Mouse (Mus musculus) limb, embryonic 11.5 days (tissue): ENCODE measurements around the gene Gm28035. TPM values are rescaled to one million over a fixed set of nuclear protein-coding genes. Genes with fewer than 3 reads are reported as not detected.

Experiments used
- ATAC-seq: fragments of 200-750 bp; cut with Nextera tagmentation; 2 replicates; pipeline ENCODE4 v1.8.0; 2017; ENCODE audit warnings: low read depth; ENCODE audit not compliant: insufficient number of reproducible peaks, low FRiP score, low TSS enrichment
- DNase-seq: peaks from one replicate; pipeline ENCODE4 v3.0.0-alpha.2; 2015; ENCODE audit warnings: low spot score
- H3K27ac ChIP-seq: fragments of 300-500 bp; sonication (generic); replicated peaks from 2 replicates; pipeline ENCODE4 v1.5.1; 2014; ENCODE audit warnings: low read depth, mild to moderate bottlenecking, low read length
- H3K27me3 ChIP-seq: fragments of 300-500 bp; sonication (generic); 2 replicates; pipeline ENCODE4 v1.6.1; 2014; ENCODE audit warnings: mild to moderate bottlenecking, low read length, mixed read lengths; ENCODE audit not compliant: control insufficient read depth, insufficient read depth
- H3K36me3 ChIP-seq: fragments of 300-500 bp; sonication (generic); 2 replicates; pipeline ENCODE4 v1.6.1; 2014; ENCODE audit warnings: mild to moderate bottlenecking, low read length, moderate library complexity, mixed read lengths; ENCODE audit not compliant: control insufficient read depth, insufficient read depth
- H3K4me1 ChIP-seq: fragments of 300-500 bp; sonication (generic); 2 replicates; pipeline ENCODE4 v1.6.1; 2014; ENCODE audit warnings: low read length, mixed read lengths; ENCODE audit not compliant: control insufficient read depth, insufficient read depth
- H3K4me2 ChIP-seq: fragments of 300-500 bp; sonication (generic); 2 replicates; pipeline ENCODE4 v1.6.1; 2014; ENCODE audit warnings: low read depth, mild to moderate bottlenecking, moderate library complexity; ENCODE audit not compliant: severe bottlenecking
- H3K4me3 ChIP-seq: fragments of 300-500 bp; sonication (generic); 2 replicates; pipeline ENCODE4 v1.5.1; 2014; ENCODE audit warnings: low read depth, low read length
- H3K9ac ChIP-seq: fragments of 300-500 bp; sonication (generic); 2 replicates; pipeline ENCODE4 v1.6.1; 2014; ENCODE audit warnings: mild to moderate bottlenecking, low read length
- H3K9me3 ChIP-seq: fragments of 300-500 bp; sonication (generic); 2 replicates; pipeline ENCODE4 v1.6.1; 2016; ENCODE audit warnings: low read length; ENCODE audit not compliant: control insufficient read depth
- WGBS: fragments of 180-500 bp; shearing (Covaris S2); extraction: QIAGEN DNeasy Blood & Tissue Kit; methylation state at CpG from one replicate; pipeline ENCODE4 v1.1.7; 2014; 5-methylcytosine and 5-hydroxymethylcytosine counted together
- polyA plus RNA-seq: library from polyadenylated mRNA; unstranded; fragments of >200 nt; fragmentation: Nextera tagmentation; extraction: Ambion mirVana; gene quantifications from 2 replicates; pipeline ENCODE4 v1.2.1, GENCODE M21; 2014

The Gm28035 gene
- polyA plus RNA-seq, 1 experiment from 2014 or later = 0.09 TPM

GRCm38 (mm10) chr2:30253809-30254208 is 13.4 kb downstream of the Gm28035 start:
- Histone ChIP-seq H3K36me3 (peaks cover 24% of the 10 kb centered on the region), H3K4me2 (no peak overlapping the region), H3K9ac (no peak overlapping the region), H3K4me1 (peaks cover 6% of the 10 kb centered on the region; the same call in 1 of the 2 replicates), H3K4me3 (no peak overlapping the region), H3K27me3 (no peaks in the 10 kb centered on the region), H3K27ac (no peak overlapping the region), H3K9me3 (no peaks in the 10 kb centered on the region)
- ATAC-seq = no peak
- 88% methylated on average over 5 of the region's 5 CpGs for WGBS
- DNase-seq = no peak

- 97% methylated on average over 42 of the region's 42 CpGs for WGBS
- no peak overlapping the region for H3K27ac ChIP-seq
- H3K36me3 ChIP-seq = peaks cover 29% of the 10 kb centered on the region
- no peak overlapping the region for H3K4me3 ChIP-seq
- DNase-seq (no peak), ATAC-seq (no peak)
- H3K9ac ChIP-seq = no peak overlapping the region
- no peaks in the 10 kb centered on the region for H3K27me3 ChIP-seq
- no peaks in the 10 kb centered on the region for H3K9me3 ChIP-seq
- H3K4me1 ChIP-seq = peaks cover 6% of the 10 kb centered on the region; the same call in 1 of the 2 replicates
- H3K4me2 ChIP-seq = no peak overlapping the region
Measured at GRCm38 (mm10) chr2:30255631-30256395, 15.4 kb downstream of the Gm28035 start.

- WGBS = 97% methylated on average over 30 of the region's 30 CpGs
- ATAC-seq = no peak
Measured at GRCm38 (mm10) chr2:30256616-30257350, 16.4 kb downstream of the Gm28035 start.

GRCm38 (mm10) chr2:30257699-30258460 is 17.5 kb downstream of the Gm28035 start:
- Histone ChIP-seq H3K36me3 (peaks cover 34% of the 10 kb centered on the region), H3K4me1 (0 out of 2 replicates have a peak, but pooled peaks cover 2% of the 10 kb centered on the region), H3K9ac (no peak overlapping the region), H3K27me3 (no peaks in the 10 kb centered on the region), H3K27ac (no peak overlapping the region), H3K9me3 (no peaks in the 10 kb centered on the region), H3K4me2 (no peak overlapping the region), H3K4me3 (no peak overlapping the region)
- ATAC-seq (no peak), DNase-seq (no peak)
- WGBS = 89% methylated on average over 7 of the region's 7 CpGs

More at GRCm38 (mm10) chr2:30256616-30257350, 16.4 kb downstream of the Gm28035 start:
- Histone ChIP-seq H3K36me3 (peaks cover 27% of the 10 kb centered on the region), H3K9ac (no peak overlapping the region), H3K9me3 (no peaks in the 10 kb centered on the region), H3K27me3 (no peaks in the 10 kb centered on the region), H3K4me2 (no peak overlapping the region), H3K4me3 (no peak overlapping the region), H3K27ac (no peak overlapping the region), H3K4me1 (0 out of 2 replicates have a peak, but pooled peaks cover 2% of the 10 kb centered on the region)
- DNase-seq = no peak

GRCm38 (mm10) chr2:30258600-30258999 is 18.2 kb downstream of the Gm28035 start:
- Histone ChIP-seq H3K27me3 (no peaks in the 10 kb centered on the region), H3K4me2 (no peak overlapping the region), H3K9ac (no peak overlapping the region), H3K27ac (no peak overlapping the region), H3K4me1 (0 out of 2 replicates have a peak, but pooled peaks cover 2% of the 10 kb centered on the region), H3K9me3 (no peaks in the 10 kb centered on the region), H3K4me3 (no peak overlapping the region), H3K36me3 (peaks cover 37% of the 10 kb centered on the region)
- no peak for DNase-seq
- no peak for ATAC-seq
- WGBS = 87% methylated on average over 4 of the region's 4 CpGs

GRCm38 (mm10) chr2:30259131-30260064 is 19.0 kb downstream of the Gm28035 start:
- DNase-seq (no peak), ATAC-seq (no peak)
- H3K27me3 ChIP-seq = no peaks in the 10 kb centered on the region
- H3K9ac ChIP-seq = no peak overlapping the region
- no peak overlapping the region for H3K4me3 ChIP-seq
- WGBS = 91% methylated on average over 15 of the region's 15 CpGs
- no peak overlapping the region for H3K4me2 ChIP-seq
- 0 out of 2 replicates have a peak, but pooled peaks cover 2% of the 10 kb centered on the region for H3K4me1 ChIP-seq
- H3K9me3 ChIP-seq = no peaks in the 10 kb centered on the region
- peaks cover 37% of the 10 kb centered on the region for H3K36me3 ChIP-seq
- no peak overlapping the region for H3K27ac ChIP-seq

- H3K4me2 ChIP-seq = no peak overlapping the region
- no peaks in the 10 kb centered on the region for H3K27me3 ChIP-seq
- no peak overlapping the region for H3K4me3 ChIP-seq
- peaks cover 30% of the 10 kb centered on the region for H3K36me3 ChIP-seq
- no peak overlapping the region for H3K9ac ChIP-seq
- DNase-seq = no peak
- H3K4me1 ChIP-seq = peaks cover 17% of the 10 kb centered on the region
- no peak overlapping the region for H3K27ac ChIP-seq
- WGBS = 86% methylated on average over 4 of the region's 4 CpGs
- no peaks in the 10 kb centered on the region for H3K9me3 ChIP-seq
- no peak for ATAC-seq
Measured at GRCm38 (mm10) chr2:30261064-30261736, 20.8 kb downstream of the Gm28035 start.
